Mouse (Mus musculus) liver, embryonic 18 days (tissue): ENCODE data around the gene Tmem232. TPM values are rescaled to one million over a fixed set of nuclear protein-coding genes. Genes with fewer than 3 reads are reported as not detected.

Source experiments
- polyA plus RNA-seq: library from polyadenylated mRNA; depleted of rRNA; stranded (reverse); fragments of >200 nt; gene quantifications from 2 replicates; pipeline ENCODE4 v1.2.3, GENCODE M21; 2012; rRNA removed

The Tmem232 gene
- not detected in 2 replicates for polyA plus RNA-seq

GRCm38 (mm10) chr17:65540441-65541272, at the start of gene Tmem232:
Gene Tmem232, minus strand, starts transcription at chr17:65540782.

Other genes starting within 250 kb of the Tmem232 start
- gene Vapa, start 72.8 kb upstream of the Tmem232 start, polyA plus RNA-seq: 24.5 and 26.0 TPM in 2 replicates
- not detected in 2 replicates for gene Txndc2, start 101.4 kb upstream of the Tmem232 start, polyA plus RNA-seq
- 5.8 TPM in 2 replicates for gene Rab31, start 232.0 kb upstream of the Tmem232 start, polyA plus RNA-seq
- 12.9 and 14.9 TPM in 2 replicates for gene Ppp4r1, start 241.8 kb upstream of the Tmem232 start, polyA plus RNA-seq